Mouse (Mus musculus): ENCODE measurements around the gene Polr2f.
A peak's percentile ranks its signal among the peaks of the same experiment; 100 is the strongest.

Polr2f gene

DNA sequence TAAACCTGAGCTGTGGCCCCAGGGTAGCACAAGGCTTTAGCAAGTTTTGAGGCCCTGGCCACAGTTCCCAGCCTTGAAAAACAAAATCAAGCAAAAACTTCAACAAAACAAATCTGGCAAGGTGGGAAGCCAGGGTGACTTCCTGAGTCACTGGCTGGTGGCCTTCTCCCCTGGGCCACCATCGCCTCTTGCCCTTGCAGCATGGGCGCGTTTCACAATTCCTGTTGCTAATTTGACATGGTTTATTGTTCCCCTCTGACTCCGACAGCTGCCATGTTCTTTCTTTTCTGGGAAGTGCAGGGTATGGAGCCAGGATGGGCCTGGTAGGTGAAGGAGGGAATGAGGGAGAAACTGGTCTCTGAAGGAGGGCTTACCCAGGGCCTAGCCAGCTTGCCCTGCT is 18.7 kb upstream of the Polr2f start:
- no peak for DNase-seq (ENCODE audit: low spot score)

DNA sequence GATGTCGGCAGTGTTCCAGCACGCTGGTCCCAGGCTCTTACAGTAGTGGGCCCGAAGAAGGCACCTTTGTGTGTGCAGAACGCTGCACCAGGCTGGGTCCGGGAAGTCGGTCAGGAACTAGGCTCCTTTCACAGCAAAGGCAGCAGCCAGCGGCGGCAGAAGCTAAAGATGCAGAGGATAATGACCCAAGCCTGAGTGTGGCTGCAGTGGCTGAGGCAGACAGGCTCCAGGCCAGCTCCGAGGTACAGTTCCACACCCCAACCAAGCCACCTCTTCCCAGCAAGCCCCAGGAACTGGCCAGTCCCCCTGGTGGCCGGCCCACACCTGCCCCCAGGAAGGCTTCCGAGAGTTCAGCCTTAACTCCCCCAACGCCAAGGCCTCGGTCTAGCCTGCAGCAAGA is 18.3 kb upstream of the Polr2f start:
- DNase-seq (ENCODE audit: low spot score), result no peak

DNA sequence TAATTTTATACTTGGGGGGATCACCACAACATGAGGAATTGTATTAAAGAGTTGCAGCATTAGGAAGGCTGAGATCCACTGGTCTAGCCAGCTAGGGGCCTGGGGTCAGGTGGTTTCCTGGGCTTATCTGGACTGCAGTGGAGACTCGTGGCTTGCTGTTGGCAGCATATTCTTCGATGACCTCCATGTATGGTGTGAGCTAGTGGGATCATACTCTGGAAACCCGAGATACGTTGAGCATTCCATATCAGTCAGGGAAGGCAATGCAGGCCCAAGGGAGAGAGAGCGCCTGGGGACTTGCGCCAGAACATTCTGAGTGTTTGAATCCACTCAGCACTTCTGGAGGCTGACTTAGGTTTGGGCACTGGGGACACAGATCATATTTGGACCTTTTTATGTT is 17.1 kb upstream of the Polr2f start:
- no peak for DNase-seq (ENCODE audit: low spot score)

DNA sequence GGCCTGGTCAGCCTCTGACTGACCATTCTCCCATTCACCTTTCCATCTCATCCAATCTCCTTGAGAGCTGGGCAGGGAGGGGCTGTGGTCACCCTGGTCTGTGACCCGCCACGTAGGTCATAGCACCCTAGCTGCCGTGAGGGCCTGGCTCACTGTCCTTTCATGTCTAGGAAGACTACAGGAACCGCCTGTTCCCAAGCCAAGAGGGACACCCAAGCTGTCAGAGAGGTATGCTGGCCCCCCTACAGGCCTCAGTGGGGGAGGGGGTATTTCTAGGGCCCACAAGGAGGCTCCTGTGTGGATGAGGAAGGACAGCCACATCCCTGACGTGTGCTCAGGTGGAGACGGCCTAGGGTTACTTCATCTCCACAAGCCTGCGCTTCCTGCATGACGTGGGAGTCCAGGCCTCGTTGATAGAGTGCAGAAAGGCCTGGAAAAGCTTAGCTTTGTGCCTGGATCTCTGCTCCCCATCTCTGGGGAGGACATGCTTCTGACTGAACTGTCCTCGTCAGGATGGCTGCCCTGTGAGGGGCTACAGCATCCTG is 16.4 kb upstream of the Polr2f start:
- DNase-seq (ENCODE audit: low spot score), result no peak

DNA sequence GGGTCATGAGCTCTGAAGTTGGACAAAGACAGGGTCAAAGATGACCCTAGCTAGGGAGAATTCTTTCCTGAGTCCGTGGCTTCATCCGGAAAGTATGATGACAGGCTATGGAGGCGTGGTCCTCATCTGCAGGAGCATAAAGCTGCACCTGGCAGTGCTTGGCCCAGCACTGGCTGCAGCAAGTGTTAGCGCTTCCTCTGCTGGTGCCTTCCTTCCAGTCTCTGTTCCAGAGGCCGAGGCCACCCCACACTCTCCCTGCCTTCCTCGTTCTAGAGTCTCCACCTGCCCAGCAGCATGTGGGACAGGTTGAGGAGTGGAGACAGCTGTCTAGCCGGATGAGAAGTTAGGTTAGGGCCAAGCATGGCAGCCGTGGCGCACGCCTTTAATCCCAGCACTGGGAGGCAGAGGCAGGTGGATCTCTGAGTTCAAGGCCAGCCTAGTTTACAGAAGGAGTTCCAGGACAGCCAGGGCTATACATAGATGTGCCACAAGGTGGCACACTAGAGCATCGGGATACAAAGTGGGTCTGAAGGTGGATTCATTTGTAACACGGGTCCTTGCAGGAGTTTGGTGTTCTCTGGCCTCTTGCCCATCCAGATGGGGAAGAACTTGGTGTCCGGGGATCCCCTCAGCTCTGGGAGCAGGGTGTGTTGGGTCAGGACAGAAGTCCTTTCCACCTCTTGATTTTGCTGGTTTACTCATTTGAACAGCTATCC is 14.4 kb upstream of the Polr2f start:
- DNase-seq (ENCODE audit: low spot score), result no peak

DNA sequence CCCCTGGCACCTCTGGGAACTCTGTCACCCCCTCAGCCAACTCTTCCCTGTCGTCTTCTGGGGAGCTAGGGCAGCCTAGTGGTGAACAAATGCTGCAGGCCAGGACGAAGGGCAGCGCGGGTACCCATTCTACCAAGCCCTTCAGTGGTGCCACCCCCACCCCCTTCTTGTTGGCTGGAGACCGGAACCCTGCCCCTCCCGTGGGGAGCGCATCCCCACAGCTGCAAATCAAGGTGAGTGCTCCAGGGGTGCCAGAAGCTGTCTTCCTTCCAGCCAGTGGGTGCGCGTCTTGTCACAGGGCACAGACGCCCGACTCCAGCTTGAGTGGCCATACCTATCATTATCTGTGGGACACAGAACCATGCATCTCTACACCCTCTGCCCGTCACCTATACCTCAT is 13.7 kb upstream of the Polr2f start:
- no peak for DNase-seq (ENCODE audit: low spot score)

DNA sequence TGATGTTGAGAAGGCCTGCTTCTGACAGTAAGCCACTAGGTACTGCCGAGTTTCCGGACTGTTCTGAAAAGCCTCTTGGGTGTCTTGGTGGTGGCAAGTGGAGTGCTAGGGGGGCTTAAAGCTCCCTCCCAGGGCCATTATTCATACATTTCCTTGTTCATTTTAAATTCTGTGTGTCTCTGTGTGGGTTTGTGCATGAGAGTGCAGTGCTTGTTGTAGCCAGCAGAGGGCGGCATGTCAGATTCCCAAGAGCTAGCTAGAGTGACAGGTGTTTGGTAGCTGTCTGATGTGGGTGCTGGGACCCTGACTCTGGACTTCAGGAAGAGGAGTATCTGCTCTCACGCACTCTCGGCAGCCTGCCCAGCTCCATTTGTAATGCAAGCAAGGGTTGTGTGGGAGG is 12.6 kb upstream of the Polr2f start:
- no peak for DNase-seq (ENCODE audit: low spot score)

DNA sequence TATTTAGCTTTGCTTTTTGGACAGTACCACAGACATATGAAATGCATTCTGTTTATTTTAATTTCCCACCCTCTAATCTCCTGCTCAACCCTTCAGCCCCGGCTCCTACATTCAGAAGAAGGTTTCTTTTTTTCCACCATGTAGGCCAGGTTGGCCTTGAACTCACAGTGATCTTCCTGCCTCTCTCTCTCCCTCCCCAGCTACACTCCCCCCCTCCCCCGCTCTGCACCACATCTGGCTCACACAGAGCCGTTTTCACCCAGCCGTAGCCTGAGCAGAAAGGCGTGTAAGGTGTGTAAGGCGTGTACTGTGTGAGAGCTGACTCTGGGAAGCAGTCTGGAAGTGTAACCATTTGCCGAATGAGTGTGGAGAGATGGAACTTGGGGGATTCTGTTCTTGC is 11.5 kb upstream of the Polr2f start:
- DNase-seq (ENCODE audit: low spot score), result no peak

DNA sequence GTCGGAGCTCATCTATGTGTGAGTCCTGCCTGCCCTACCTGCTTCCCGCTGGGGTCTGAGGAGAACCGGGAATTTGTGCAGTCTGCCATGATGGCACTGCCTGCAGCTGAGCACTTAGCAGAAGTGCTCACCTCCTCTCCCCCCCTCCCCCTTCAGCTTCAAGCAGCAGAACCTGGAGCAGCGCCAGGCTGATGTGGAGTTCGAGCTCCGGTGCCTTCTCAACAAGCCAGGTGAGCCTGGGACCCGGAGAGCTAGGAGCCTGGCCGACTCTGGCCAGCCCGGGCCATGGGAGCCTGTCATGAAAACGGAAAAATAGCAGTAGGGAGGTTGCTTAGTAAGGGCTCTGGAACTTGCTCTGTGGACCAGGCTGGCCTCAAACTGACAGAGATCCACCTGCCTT is 10.0 kb upstream of the Polr2f start:
- DNase-seq (ENCODE audit: low spot score), result no peak

DNA sequence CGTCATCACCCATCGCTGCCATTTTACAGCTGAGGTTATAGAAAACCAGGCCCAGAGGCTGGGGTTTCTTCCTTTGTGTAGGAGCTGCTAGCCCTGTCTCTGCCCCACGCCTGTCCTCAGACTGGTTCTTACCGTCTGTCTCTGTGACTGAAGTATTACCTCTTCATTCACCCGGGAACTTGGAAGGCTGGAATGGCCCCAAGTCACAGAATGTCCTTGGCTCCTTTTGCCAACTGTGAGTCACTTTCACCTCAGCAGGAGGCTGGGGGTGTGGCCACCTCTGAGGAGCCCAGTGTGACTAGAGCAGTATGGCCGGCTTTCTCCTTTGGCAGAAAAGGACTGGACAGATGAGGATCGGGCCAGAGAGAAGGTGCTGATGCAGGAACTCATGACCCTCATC is 9.4 kb upstream of the Polr2f start:
- no peak for DNase-seq (ENCODE audit: low spot score)

DNA sequence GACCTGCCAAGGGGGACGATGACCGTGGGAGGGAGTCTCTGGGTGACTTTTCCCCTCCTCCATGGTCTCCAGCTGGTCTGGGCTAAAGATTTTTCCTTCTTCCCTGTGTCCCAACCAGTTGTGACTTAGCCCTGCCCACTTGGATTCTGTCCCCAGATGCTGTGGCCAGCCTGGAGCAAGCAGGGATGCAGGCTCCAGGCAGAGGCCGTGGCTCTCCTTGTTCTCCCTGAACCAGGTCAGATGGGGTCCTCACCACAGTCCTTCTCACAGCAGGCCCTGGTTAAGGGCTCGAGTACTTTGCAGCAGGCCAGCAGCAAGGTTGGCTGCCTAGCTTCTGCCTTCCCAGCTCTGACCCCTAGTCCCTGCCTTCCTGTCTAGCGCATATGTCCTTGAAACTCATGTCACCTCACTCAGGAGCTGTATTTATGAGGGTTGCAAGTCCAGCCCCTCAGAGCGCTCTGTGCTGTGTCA is 7.6 kb upstream of the Polr2f start:
- DNase-seq (ENCODE audit: low spot score), result no peak

DNA sequence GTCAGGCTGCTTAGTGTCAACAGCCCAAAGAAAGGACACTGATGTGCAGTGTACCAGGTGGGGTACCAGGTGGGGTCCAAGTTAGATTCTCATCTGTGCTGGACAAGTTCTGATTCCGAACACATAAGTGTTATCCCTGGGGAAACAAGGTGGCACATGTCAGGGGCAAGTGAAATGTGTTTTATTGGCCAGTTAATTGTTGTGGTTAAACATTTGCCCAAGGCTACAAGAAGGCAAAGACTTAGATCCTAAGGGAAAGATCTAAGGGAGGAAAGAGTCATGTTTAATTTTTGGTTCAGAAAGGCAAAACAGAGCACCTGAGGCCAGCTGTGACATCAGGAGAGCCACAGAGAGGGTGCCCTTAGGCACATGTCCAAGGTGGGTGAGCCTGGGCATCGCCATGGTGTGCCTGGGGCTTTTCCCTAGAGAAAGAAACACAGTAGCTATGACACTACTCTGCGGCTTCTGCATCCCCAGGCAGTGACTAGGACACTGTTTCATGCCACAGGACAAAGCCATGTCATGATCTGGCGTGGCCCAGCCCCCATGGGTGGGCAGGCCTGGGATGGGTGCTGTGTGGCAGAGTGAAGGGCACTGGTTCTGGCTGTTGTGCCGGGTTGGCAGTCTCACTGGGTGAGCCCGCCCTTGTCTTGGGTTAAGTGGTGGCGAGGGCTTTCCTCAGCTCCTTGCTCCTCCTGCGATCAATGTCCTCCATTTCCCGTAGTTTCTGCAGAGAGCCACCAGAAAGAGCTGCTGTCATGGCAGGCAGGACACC is 6.1 kb upstream of the Polr2f start:
- no peak for DNase-seq (ENCODE audit: low spot score)

DNA sequence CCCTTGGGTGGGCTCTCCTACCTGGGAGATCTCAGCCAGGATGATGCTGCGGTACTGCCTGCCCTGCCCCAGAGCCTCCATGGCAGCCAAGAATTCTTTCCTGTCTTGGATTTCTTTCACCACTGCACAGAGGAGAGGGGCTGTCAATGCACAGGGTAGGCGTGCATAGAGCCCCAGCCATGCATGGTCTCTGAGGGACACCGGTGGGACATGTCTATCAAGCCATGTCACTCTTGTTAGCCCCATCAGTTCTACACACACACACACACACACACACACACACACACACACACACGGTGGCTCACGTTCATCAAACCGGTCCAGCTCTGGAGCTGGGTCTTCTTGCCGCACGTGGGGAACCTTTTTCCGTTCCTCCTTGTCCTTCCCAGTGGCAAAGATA is 5.5 kb upstream of the Polr2f start:
- DNase-seq (ENCODE audit: low spot score), result no peak

DNA sequence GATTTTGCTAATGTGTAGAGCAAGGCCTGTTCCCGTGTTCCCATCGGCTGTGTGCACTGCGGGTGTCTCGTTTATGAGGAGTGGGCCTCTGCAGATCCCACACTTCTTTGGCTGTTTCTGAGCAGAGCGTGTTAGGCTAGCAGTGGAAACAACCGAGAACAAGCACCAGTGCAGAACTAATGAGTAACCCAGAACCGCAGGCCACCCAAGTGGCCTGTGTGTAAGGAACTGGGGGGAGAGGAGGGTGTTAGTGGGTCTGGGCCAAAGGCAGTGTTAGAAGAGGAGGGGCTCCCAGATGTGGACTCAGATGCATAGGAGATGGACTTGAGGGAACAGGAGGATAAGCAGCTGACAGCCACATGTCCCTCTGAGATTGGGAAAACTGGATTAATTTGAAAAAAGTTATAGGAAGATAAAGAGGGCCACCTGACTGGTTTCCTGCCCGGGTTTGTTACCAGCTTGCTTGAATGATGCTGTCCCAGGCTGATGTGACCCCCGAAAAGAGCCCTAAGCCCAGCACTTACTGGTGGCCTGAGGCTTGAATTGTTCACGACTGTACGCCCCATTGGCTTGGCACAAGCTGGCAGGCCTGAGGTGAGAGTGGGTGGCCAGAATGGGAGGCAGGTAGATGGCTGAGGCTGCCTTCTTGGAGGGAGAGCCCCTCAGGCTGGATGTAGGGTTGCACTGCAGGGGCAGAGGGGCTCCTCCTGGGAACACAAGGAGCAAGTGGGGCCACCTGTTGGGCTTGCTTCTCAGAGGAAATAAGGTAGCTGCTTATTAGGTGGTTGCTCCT is 4.8 kb upstream of the Polr2f start:
- no peak for DNase-seq (ENCODE audit: low spot score)

DNA sequence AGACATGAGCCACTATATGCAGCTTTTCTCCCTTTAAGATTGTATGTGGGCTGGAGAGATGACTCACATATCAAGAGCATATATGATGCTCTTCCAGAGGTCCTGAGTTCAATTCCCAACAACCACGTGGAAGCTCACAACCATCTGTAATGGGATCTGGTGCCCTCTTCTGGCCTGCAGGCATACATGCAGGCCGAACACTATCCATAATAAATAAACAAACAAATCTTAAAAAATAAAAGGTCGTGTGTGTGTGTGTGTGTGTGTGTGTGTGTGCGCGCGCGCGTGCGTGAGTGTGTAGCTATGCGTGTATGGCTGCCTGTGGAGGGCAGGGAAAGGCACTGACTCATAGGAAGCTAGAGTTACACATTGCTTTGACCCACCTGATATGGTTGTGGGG is 1.2 kb upstream of the Polr2f start:
- no peak for DNase-seq (ENCODE audit: low spot score)

DNA sequence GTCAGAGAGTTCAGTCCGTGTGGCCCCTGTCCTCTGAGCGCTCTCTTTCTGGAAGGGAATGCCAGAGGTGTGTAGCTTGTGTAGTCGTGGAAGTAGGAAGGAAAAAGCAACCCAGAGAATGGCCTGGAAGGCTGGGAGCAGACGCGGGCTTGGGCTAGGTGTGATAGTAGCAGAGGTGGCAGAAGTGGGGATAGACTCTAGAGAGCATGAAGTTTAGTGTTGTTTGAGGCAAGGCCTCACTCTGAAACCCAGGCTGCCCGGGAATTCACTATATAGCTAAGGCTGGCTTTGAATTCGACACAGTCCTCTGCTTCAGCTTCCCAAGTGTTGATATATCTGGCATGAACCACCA is 733 bp downstream of the Polr2f start:
- DNase-seq (ENCODE audit: low spot score), result no peak

DNA sequence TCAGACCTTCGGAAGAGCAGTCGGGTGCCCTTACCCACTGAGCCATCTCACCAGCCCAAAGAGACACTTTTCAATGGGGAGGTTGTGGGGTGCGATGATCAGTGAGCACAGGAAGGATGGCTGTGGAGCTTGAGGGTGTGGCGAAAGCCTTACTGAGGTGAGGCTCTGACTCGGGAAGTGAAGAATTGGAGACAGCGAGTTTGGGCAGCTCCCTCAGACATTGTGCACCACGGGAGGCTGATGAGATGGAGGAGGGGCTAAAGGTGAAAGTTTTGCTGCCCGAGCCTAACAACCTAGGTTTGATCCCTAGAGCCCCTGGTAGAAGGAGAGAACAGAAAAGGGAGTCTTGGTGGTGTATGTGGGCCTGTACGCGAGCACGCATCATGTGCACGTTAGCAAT is 2.5 kb downstream of the Polr2f start:
- DNase-seq (ENCODE audit: low spot score), result no peak

DNA sequence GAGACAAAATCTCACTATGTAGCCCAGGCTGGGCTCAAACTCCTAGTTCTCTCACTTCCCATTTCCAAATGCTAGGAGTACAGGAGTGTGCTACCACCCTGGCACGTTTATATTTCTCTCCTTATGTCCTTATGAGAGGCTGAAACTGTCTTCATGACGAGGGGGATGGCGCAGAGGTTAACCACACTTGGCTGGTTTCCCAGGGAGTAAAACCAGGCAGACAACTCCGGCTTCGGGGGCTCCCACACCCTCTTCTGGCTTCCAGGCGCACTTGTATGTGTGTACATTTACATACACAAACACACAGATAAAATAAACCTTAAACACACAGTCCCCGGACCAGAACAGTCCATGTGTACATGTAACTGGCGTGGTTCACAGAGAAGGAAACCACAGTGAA is 3.2 kb downstream of the Polr2f start:
- no peak for DNase-seq (ENCODE audit: low spot score)

DNA sequence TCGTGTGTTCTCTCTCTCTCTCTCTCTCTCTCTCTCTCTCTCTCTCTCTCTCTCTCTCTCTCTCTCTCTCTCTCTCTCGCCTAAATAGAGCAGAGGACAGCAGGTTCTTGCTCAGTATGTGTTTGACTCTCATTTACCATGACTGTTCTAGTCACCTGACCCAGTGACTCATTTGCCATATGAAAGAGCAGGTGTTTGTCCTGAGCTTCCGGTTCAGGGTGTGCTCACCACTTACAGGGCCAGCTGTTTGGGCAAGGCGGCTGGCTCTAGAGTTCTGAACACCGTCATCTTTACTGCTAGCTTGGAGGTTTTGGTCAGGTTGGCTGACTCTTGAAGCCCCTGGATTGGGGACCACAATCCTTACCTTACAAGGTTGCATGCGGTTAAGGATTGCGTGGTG is 4.7 kb downstream of the Polr2f start:
- DNase-seq (ENCODE audit: low spot score), result no peak

DNA sequence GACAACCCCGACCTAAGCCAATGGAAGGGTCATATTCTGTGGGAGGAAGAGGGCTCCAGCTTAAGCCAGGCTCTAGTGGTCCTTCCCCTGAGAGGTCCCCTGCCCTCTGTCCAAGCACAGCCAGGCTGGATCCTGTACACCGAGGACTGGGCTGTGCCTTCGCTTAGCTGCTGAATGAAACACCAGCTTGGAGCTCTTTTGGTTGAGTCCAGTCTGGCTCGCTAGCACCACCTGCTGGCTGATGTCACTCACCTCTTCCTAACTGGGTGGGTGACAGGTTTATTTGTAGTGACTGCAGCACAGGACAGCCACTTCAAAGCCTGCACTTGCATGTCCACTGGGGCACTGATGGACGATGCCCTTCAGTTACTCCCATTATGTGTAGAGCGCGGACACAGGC is 7.7 kb downstream of the Polr2f start:
- DNase-seq (ENCODE audit: low spot score), result peak; percentile 61

DNA sequence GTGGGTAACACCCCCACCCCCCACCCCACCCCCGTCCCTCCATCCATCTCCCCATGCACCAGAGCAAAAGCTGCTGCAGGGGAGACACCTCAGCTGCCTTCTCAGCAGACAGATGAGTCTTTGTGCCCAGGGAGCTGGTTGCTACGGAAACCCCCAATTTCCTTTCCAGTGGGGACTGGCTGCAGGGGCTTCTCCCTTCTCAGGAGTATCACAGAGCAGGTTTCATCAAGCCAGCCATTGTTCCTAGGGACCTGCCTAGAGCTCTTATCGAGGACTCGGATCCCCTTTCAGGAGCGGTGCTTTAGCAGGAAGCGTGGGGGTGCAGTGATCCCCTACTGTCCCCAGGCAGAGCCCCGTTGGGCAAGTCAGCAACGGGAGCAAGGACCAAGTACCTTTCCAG is 11.1 kb downstream of the Polr2f start:
- no peak for DNase-seq (ENCODE audit: low spot score)

DNA sequence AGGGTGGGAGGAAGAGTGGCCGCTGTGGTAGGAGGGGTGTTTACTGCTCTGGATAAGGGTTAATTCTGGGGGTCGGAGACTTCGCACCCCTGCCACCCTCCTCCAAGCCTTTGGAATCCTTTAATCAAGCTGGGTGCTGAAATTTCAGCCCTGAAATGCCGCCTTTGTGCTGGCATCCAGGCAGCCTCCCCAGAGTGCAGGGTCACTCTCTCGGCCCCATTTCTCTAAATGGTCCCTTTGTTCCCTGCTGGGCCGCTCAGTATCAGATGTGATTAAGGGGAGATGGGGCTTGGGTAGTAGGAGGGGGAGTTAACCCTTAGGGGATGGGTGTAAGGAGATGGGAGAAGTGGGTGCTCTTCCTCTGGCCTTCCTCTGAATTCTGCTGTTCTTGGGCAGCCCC is 11.9 kb downstream of the Polr2f start:
- DNase-seq (ENCODE audit: low spot score), result no peak

DNA sequence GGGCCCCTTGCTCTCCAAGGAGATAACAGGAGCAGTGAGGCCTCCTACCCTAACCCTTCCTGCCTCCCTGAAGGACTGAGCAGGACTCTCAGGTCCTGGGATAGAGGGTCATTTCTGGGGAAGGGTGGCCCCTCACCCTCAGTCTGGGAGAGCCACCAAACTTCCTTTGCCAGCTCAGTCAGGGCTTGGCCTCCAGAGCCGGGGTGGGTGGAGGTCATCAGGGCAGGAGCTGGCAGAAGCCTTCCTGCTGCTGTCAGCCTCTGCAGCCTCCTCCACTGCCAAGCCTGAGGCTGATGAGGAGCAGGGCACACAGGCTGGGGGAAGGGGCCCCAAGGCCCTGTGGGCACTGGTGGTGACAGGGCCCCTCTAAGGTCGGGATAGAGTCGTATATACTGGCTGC is 14.8 kb downstream of the Polr2f start:
- no peak for DNase-seq (ENCODE audit: low spot score)

Data from left cerebral cortex, adult 11 months (tissue).